9 mouse cellular contexts compared by ENCODE assay signal in genomic region chr1:180774664-180775063, GRCm38 (mm10). TPM values are rescaled to one million over a fixed set of nuclear protein-coding genes. Genes with fewer than 3 reads are reported as not detected.
A peak's percentile ranks its signal among the peaks of the same experiment; 100 is the strongest.
DNase-seq lines count a peak whose midpoint lies in the region; TF ChIP-seq lines count a peak whose summit lies in the region.
"Had no signal": no experiment of that assay in that cellular context is flagged by ENCODE, and none has a peak within 500 bp of the region (broad histone marks: within the 10 kb centered on the region; RNA-seq: fewer than 3 reads in every experiment).

No protein-coding gene starts in this region.

- WGBS in cerebellum, adult 2 months, result 62% methylated on average over 3 of the region's 3 CpGs
- 69% methylated on average over 3 of the region's 3 CpGs for WGBS in lung, adult 2 months

- no peaks in the 10 kb centered on the region for H3K27me3 ChIP-seq in cerebellum, adult 2 months (ENCODE audit: control insufficient read depth, insufficient read depth, low read length)
- H3K27me3 ChIP-seq: neural tube, embryonic 13.5 days had no signal

- peak; percentile 52; the same call in 1 of the 2 replicates for TF ChIP-seq CTCF in cerebellum, adult 2 months (IDR thresholded peaks at IDR 0.05; ENCODE audit: borderline replicate concordance, insufficient read depth, low read depth, low read length)
- peak; percentile 53 for TF ChIP-seq CTCF in lung, adult 2 months (IDR thresholded peaks at IDR 0.05; ENCODE audit: insufficient read depth, low read length)
- TF ChIP-seq CTCF in brain, embryonic 14.5 days (IDR thresholded peaks at IDR 0.05; ENCODE audit: borderline replicate concordance, extremely low read depth, insufficient read depth, insufficient read length), result peak; percentile 41; the same call in 1 of the 2 replicates

- peaks cover 19% of the 10 kb centered on the region for H3K4me1 ChIP-seq in cerebellum, adult 2 months (ENCODE audit: control insufficient read depth, insufficient read depth, low read length)
- no peaks in the 10 kb centered on the region for H3K4me1 ChIP-seq in lung, adult 2 months (ENCODE audit: control insufficient read depth, insufficient read depth, low read length)

- no peak overlapping the region for H3K4me3 ChIP-seq in cerebellum, adult 2 months (replicated peaks; ENCODE audit: insufficient read depth, low read depth, low read length)
- H3K4me3 ChIP-seq in lung, adult 2 months (replicated peaks; ENCODE audit: extremely low read depth, low read depth, low read length), result no peak overlapping the region
- H3K4me3 ChIP-seq: neural tube, embryonic 13.5 days had no signal

- H3K27ac ChIP-seq in cerebellum, adult 2 months (ENCODE audit: insufficient read depth, low read length), result no peak overlapping the region
- H3K27ac ChIP-seq: neural tube, embryonic 13.5 days had no signal

- DNase-seq in cerebellum, adult 2 months, result peak in 1 of 2 experiments; percentile 27
- no peak for DNase-seq in cerebellum, adult 9-10 months
- no peak for DNase-seq in lung, adult 2 months
- no peak for DNase-seq in lung, postnatal 25 days (ENCODE audit: low spot score)
- DNase-seq in brain, embryonic 14.5 days (ENCODE audit: low read depth), result no peak
- DNase-seq in retina, postnatal 1 day, result peak; percentile 53
- DNase-seq in cerebellum, adult 9-11 months, result no peak
- no peak for DNase-seq in adrenal gland, adult 18-20 months (ENCODE audit: low spot score in 2 of 2)

- no peak for TF ChIP-seq POLR2A in cerebellum, adult 2 months (IDR thresholded peaks at IDR 0.05; ENCODE audit: borderline replicate concordance, insufficient read depth, low read length)
- no peak for TF ChIP-seq POLR2A in lung, adult 2 months (IDR thresholded peaks at IDR 0.05; ENCODE audit: borderline replicate concordance, extremely low read depth, low read depth, low read length)
- no peak for TF ChIP-seq POLR2A in brain, embryonic 14.5 days (IDR thresholded peaks at IDR 0.05; ENCODE audit: borderline replicate concordance, extremely low read depth, insufficient read depth, insufficient read length, poor library complexity, severe bottlenecking)

RNA-seq across cellular contexts. Expression of gene H3f3a, which starts 39.1 kb away (rescaled TPM):
- polyA plus RNA-seq in cerebellum, adult 2 months (2012; rRNA removed), result 463 and 518 TPM in 2 replicates
- polyA plus RNA-seq in lung, adult 2 months (2012; rRNA removed), result 282 and 339 TPM in 2 replicates
- 2,000 and 2,211 TPM in 2 replicates for polyA plus RNA-seq in brain, embryonic 14.5 days (2012; rRNA removed)
- 100 to 1,000 TPM; 557 to 688 TPM for total RNA-seq in adrenal gland, adult 18-20 months (2021)

RNA-seq across cellular contexts. Expression of gene Acbd3, which starts 48.8 kb away (rescaled TPM):
- 27.2 and 28.1 TPM in 2 replicates for polyA plus RNA-seq in cerebellum, adult 2 months (2012; rRNA removed)
- polyA plus RNA-seq in lung, adult 2 months (2012; rRNA removed), result 12.2 and 15.0 TPM in 2 replicates
- 28.8 and 36.1 TPM in 2 replicates for polyA plus RNA-seq in brain, embryonic 14.5 days (2012; rRNA removed)
- total RNA-seq in adrenal gland, adult 18-20 months (2021), result 10 to 100 TPM; 50.4 to 54.0 TPM
